In genomic region chr5:65287751-65288701, GRCm38 (mm10) we compare ENCODE assay signal across 13 mouse cellular contexts. TPM values are rescaled to one million over a fixed set of nuclear protein-coding genes. Genes with fewer than 3 reads are reported as not detected.
DNase-seq lines count a peak whose midpoint lies in the region; ATAC-seq and TF ChIP-seq lines count a peak whose summit lies in the region.
"Had no signal": no experiment of that assay in that cellular context is flagged by ENCODE, and none has a peak within 500 bp of the region (broad histone marks: within the 10 kb centered on the region; RNA-seq: fewer than 3 reads in every experiment).

No protein-coding gene starts in this region.

- TF ChIP-seq CTCF in hindbrain, postnatal 0 days (IDR thresholded peaks at IDR 0.05; ENCODE audit: low read depth) = peak; percentile 44

- intact Hi-C loops in gastrocnemius, postnatal 36 days (cut with DNase I) = no loop called here

- H3K27me3 ChIP-seq in hindbrain, postnatal 0 days (ENCODE audit: insufficient read depth, low read length) = no peaks in the 10 kb centered on the region
- H3K27me3 ChIP-seq in hindbrain, embryonic 12.5 days = no peaks in the 10 kb centered on the region
- no peaks in the 10 kb centered on the region for H3K27me3 ChIP-seq in liver, embryonic 16.5 days (ENCODE audit: control insufficient read depth, insufficient read depth, low read depth, low read length)
- H3K27me3 ChIP-seq in midbrain, embryonic 13.5 days = no peaks in the 10 kb centered on the region
- H3K27me3 ChIP-seq: CH12.LX; embryonic facial prominence, embryonic 15.5 days; limb, embryonic 12.5 days had no signal

- no peak overlapping the region for H3K4me2 ChIP-seq in hindbrain, postnatal 0 days (ENCODE audit: low read depth, low read length)
- no peak overlapping the region for H3K4me2 ChIP-seq in hindbrain, embryonic 12.5 days (replicated peaks)
- H3K4me2 ChIP-seq in liver, embryonic 16.5 days (ENCODE audit: low read depth, low read length) = no peak overlapping the region
- H3K4me2 ChIP-seq in midbrain, embryonic 13.5 days (replicated peaks) = no peak overlapping the region
- H3K4me2 ChIP-seq: embryonic facial prominence, embryonic 15.5 days; limb, embryonic 12.5 days had no signal

- ATAC-seq in hindbrain, postnatal 0 days = peak; percentile 72; the same call in 1 of the 2 replicates
- no peak for ATAC-seq in hindbrain, embryonic 12.5 days (ENCODE audit: low FRiP score)
- peak; percentile 58; the same call in 1 of the 2 replicates for ATAC-seq in liver, embryonic 16.5 days (ENCODE audit: low read depth)
- ATAC-seq in midbrain, embryonic 13.5 days = no peak

- WGBS in hindbrain, postnatal 0 days = 73% methylated on average over 24 of the region's 24 CpGs
- WGBS in hindbrain, embryonic 12.5 days = 94% methylated on average over 24 of the region's 24 CpGs
- 72% methylated on average over 24 of the region's 24 CpGs for WGBS in liver, embryonic 16.5 days (ENCODE audit: insufficient replicate concordance)
- 91% methylated on average over 24 of the region's 24 CpGs for WGBS in midbrain, embryonic 13.5 days

- H3K9ac ChIP-seq in hindbrain, postnatal 0 days (replicated peaks; ENCODE audit: low read length) = no peak overlapping the region
- no peak overlapping the region for H3K9ac ChIP-seq in hindbrain, embryonic 12.5 days
- no peak overlapping the region for H3K9ac ChIP-seq in liver, embryonic 16.5 days (ENCODE audit: low read depth, low read length)
- H3K9ac ChIP-seq in midbrain, embryonic 13.5 days (replicated peaks) = no peak overlapping the region
- H3K9ac ChIP-seq: embryonic facial prominence, embryonic 15.5 days; limb, embryonic 12.5 days had no signal

- no peaks in the 10 kb centered on the region for H3K9me3 ChIP-seq in hindbrain, postnatal 0 days (ENCODE audit: low read length)
- 0 out of 2 replicates have a peak, but pooled peaks cover 3% of the 10 kb centered on the region for H3K9me3 ChIP-seq in hindbrain, embryonic 12.5 days (replicated peaks)
- no peaks in the 10 kb centered on the region for H3K9me3 ChIP-seq in liver, embryonic 16.5 days (replicated peaks; ENCODE audit: control insufficient read depth, low read length)
- H3K9me3 ChIP-seq in midbrain, embryonic 13.5 days = no peaks in the 10 kb centered on the region
- H3K9me3 ChIP-seq: embryonic facial prominence, embryonic 15.5 days; limb, embryonic 12.5 days had no signal

- peak; percentile 61 for DNase-seq in hindbrain, postnatal 0 days (ENCODE audit: low spot score)
- peak; percentile 36 for DNase-seq in brain, embryonic 18.5 days (ENCODE audit: low read depth, low spot score)
- DNase-seq in cerebellum, adult 9-10 months = peak; percentile 87
- no peak for DNase-seq in gastrocnemius, postnatal 36 days
- DNase-seq: kidney, postnatal 10 days; retina, postnatal 1 day had no signal

- no peak overlapping the region for H3K27ac ChIP-seq in hindbrain, postnatal 0 days
- H3K27ac ChIP-seq in hindbrain, embryonic 12.5 days = no peak overlapping the region
- peak overlapping the region; percentile 14; the same call in 1 of the 2 replicates for H3K27ac ChIP-seq in liver, embryonic 16.5 days (ENCODE audit: low read length)
- H3K27ac ChIP-seq in midbrain, embryonic 13.5 days = no peak overlapping the region
- H3K27ac ChIP-seq: embryonic facial prominence, embryonic 15.5 days; limb, embryonic 12.5 days; macrophage had no signal

- no peak overlapping the region for H3K4me3 ChIP-seq in hindbrain, postnatal 0 days (ENCODE audit: low read length)
- H3K4me3 ChIP-seq in hindbrain, embryonic 12.5 days = no peak overlapping the region
- H3K4me3 ChIP-seq in liver, embryonic 16.5 days (ENCODE audit: low read depth, low read length) = no peak overlapping the region
- H3K4me3 ChIP-seq in midbrain, embryonic 13.5 days (replicated peaks) = no peak overlapping the region
- H3K4me3 ChIP-seq: embryonic facial prominence, embryonic 15.5 days; limb, embryonic 12.5 days had no signal

- peaks cover 29% of the 10 kb centered on the region; the same call in 1 of the 2 replicates for H3K36me3 ChIP-seq in hindbrain, postnatal 0 days (ENCODE audit: insufficient read depth, low read length)
- peaks cover 48% of the 10 kb centered on the region for H3K36me3 ChIP-seq in hindbrain, embryonic 12.5 days
- peaks cover 38% of the 10 kb centered on the region for H3K36me3 ChIP-seq in liver, embryonic 16.5 days (ENCODE audit: control insufficient read depth, insufficient read depth)
- peaks cover 57% of the 10 kb centered on the region for H3K36me3 ChIP-seq in midbrain, embryonic 13.5 days

- no peaks in the 10 kb centered on the region for H3K4me1 ChIP-seq in hindbrain, postnatal 0 days (ENCODE audit: insufficient read depth, low read length)
- H3K4me1 ChIP-seq in hindbrain, embryonic 12.5 days = no peaks in the 10 kb centered on the region
- H3K4me1 ChIP-seq in liver, embryonic 16.5 days (ENCODE audit: control insufficient read depth, low read depth, low read length) = no peaks in the 10 kb centered on the region; the same call in 1 of the 2 replicates
- no peaks in the 10 kb centered on the region for H3K4me1 ChIP-seq in midbrain, embryonic 13.5 days (replicated peaks)
- H3K4me1 ChIP-seq: embryonic facial prominence, embryonic 15.5 days; limb, embryonic 12.5 days had no signal

RNA-seq across cellular contexts. Expression of gene Rfc1, which starts 47.4 kb away (rescaled TPM):
- total RNA-seq in hindbrain, postnatal 0 days (2014; rRNA removed) = 18.6 and 26.0 TPM in 2 replicates
- 31.2 and 33.0 TPM in 2 replicates for polyA plus RNA-seq in hindbrain, postnatal 0 days (2015; fragmentation: Nextera tagmentation; extraction: Ambion mirVana)
- polyA plus RNA-seq in hindbrain, embryonic 12.5 days (2016; fragmentation: Nextera tagmentation; extraction: Ambion mirVana) = 68.5 and 82.2 TPM in 2 replicates
- 31.6 and 36.1 TPM in 2 replicates for polyA plus RNA-seq in liver, embryonic 16.5 days (2015; fragmentation: Nextera tagmentation; extraction: Ambion mirVana)
- total RNA-seq in gastrocnemius, postnatal 36 days (2021) = 10 to 100 TPM; 17.9 to 21.1 TPM
- 35.4 and 42.8 TPM in 2 replicates for polyA plus RNA-seq in midbrain, embryonic 13.5 days (2015; fragmentation: Nextera tagmentation; extraction: Ambion mirVana)

Comparison
In these comparisons a context has a peak if more than half of its experiments do, and no peak if none do; other contexts are left out.
1. ATAC-seq: peak in hindbrain, postnatal 0 days (single experiment) and liver, embryonic 16.5 days (single experiment); none in hindbrain, embryonic 12.5 days (single experiment) and midbrain, embryonic 13.5 days (single experiment).
2. DNase-seq: peak in hindbrain, postnatal 0 days (single experiment), brain, embryonic 18.5 days (single experiment) and cerebellum, adult 9-10 months (single experiment); none in gastrocnemius, postnatal 36 days (0 of 2).